Mouse (Mus musculus) heart, adult 8-10 months (tissue): ENCODE measurements around the gene C330021F23Rik. TPM values are rescaled to one million over a fixed set of nuclear protein-coding genes. Genes with fewer than 3 reads are reported as not detected.

ENCODE experiments used
- DNase-seq: peaks from one replicate; pipeline ENCODE4 v3.0.0; 2022; ENCODE audit warnings: low spot score
- total RNA-seq, 4 experiments: library from RNA; stranded (reverse); gene quantifications; 2 replicates each; pipeline ENCODE4 v1.2.4; 2022

The C330021F23Rik gene
- total RNA-seq, 4 experiments from 2014 or later = 0.57 TPM; not detected in 3

GRCm38 (mm10) chr8:3587391-3588257, 19.8 kb downstream of the C330021F23Rik start:
- DNase-seq = no peak

DNA sequence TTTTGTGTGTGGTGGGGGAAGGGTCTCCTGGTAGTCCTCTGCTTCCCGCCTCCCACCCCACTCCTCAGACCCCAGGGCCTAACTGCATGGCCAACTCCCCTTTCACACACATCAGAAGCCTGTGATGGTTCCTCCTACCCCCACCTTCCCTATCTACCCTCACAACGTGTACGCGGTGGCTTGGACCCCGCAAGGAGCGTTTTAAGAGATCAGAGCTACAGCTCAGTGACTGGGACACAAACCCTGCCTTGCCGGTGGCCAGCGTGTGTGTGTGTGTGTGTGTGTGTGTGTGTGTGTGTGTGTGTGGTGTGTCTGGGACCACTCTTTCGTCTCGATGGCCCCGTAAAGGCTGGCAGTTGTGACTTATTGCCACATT, 20.5 kb downstream of the C330021F23Rik start:
- DNase-seq = no peak

DNA sequence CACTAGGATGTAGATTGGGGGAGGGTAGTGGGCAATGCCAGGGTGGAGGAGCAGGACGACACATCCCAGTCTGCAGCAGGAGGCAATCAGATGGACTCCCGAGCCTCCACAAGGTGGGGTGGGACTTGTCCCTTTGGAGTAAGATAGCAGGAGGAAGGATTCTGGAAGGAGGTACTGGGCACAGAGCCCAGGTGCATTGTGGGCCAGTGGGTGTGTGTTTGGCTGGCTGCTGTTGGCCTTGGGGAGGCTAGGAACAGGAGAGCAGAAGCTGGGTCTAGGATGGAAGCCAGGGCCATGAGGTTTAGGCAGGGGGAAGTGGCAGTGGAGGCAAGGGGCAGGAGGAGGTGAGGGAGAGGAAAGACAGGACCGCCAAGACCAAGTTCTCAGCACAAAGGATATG, 25.7 kb downstream of the C330021F23Rik start:
- DNase-seq = no peak

GRCm38 (mm10) chr8:3594466-3594865, 26.7 kb downstream of the C330021F23Rik start:
- no peak for DNase-seq

DNA sequence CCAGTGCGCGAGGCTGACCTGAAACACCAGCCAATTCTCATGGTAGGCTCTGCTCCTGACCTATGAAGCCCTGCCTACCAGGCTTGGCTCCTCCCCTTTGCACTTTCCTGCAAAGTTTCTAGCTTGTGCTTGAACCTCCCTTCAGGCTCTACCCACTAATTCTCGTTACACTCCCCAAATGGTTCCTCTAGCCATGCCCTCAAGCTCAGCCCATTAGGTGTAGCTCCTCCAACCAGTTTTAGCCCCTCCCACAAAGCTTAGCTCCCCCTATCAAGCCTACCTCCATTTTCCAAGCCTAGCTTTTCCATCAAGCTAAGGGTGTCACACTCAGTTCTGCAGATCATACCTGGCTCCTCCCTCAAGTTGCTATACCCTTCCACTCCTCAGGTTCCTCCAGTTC, 30.3 kb downstream of the C330021F23Rik start:
- no peak for DNase-seq

DNA sequence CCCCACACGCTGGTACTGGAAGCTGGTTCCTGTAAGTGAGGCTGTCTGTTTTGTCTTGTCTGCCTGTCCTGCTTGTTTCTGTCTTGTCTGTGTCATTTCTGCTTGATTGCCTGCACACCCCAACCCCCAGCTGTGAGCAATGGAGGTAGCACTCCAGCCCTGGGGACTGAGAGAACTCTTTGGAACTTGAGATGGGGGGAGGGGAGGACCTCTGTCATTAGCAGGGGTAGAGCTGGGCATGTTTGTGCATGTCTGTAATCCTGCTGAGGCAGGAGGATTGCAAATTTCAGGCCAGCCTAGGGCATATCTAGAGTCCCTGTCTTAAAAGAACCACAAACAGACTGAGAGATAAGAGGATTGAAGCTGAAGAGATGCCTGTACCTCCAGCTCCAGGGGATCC, 31.4 kb downstream of the C330021F23Rik start:
- DNase-seq = no peak

DNA sequence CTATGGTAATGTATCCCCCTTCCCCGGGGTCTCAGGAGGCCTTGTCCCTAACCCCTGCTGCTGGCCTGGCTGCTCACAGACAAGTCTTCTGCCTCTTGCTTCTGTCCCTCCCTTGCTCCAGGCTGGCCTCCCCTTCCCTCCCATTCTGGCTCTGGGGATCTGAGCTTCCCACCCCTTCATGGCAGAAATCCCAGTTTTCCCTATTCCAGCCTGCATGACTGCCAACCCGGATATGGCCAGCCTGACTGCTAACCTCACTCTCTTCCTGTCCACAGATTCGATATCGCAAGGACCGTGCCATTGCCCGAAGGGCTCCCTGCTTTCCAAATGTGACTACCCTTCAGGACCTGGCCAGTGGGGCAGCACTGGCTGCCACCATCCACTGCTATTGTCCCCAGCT, 32.6 kb downstream of the C330021F23Rik start:
- peak; percentile 75 for DNase-seq

- DNase-seq = no peak
Observed at GRCm38 (mm10) chr8:3603439-3603838, 35.6 kb downstream of the C330021F23Rik start.

GRCm38 (mm10) chr8:3606593-3606992, 38.8 kb downstream of the C330021F23Rik start:
- no peak for DNase-seq

GRCm38 (mm10) chr8:3607822-3608221, 40.0 kb downstream of the C330021F23Rik start:
- DNase-seq = no peak

GRCm38 (mm10) chr8:3609046-3609815, 41.4 kb downstream of the C330021F23Rik start:
- DNase-seq = no peak

- no peak for DNase-seq
Observed at GRCm38 (mm10) chr8:3609816-3610150, 42.0 kb downstream of the C330021F23Rik start.

- peak; percentile 100 for DNase-seq
Observed at GRCm38 (mm10) chr8:3621199-3621970, 53.6 kb downstream of the C330021F23Rik start, which contains the start of the genes Xab2 and Pet100. Gene Xab2 (minus strand): TSS chr8:3621316. Gene Pet100 (plus strand): TSS chr8:3621548.

GRCm38 (mm10) chr8:3622119-3622518, 54.3 kb downstream of the C330021F23Rik start:
- no peak for DNase-seq

DNA sequence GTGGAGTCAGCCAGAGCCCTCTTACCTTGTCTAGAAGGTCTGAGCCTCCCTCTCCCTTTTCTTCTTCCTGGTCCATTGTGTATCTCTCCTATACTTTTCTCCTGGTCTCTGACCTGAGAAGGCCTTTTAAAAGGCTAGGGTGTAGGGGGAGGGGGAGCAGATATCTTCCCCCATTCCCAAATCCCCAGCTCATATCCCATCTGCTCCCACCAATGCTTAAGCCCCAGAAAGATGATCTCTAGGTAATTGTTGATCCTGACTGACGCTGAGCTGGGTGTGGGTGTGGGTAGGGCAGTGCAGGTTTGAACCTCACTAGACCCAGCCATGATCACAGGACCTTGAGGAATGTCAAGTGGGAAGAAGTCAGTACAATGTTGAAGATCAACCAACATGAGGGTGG, 57.7 kb downstream of the C330021F23Rik start, which contains the start of gene Pcp2:
Pcp2 (minus strand) TSS at position 101 of the 400 bp plus-strand sequence.
- no peak for DNase-seq

DNA sequence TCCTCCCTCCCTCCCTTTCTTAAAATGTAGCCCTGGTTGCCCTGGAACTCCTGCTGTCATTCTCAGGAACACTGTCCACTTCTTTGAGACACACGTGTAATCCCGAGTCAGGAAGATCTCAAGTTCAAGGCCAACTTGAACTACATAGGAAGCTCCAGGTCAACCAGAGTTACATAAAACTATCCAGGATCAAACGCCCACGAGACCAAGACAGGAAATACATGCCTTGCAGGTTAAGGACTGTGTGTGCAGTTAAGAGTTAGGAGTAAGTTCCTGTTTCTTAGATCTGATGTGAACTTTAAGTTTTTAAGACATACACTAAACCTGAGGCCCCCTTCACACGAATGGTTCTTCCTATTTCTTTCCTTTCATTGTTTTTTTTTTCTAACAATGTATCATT, 59.2 kb downstream of the C330021F23Rik start:
- no peak for DNase-seq

GRCm38 (mm10) chr8:3628014-3628413, 60.2 kb downstream of the C330021F23Rik start:
- DNase-seq = no peak

GRCm38 (mm10) chr8:3630647-3631477, 63.1 kb downstream of the C330021F23Rik start, which contains the start of gene Stxbp2:
Gene Stxbp2 (plus strand): TSS chr8:3630955.
- DNase-seq = no peak

DNA sequence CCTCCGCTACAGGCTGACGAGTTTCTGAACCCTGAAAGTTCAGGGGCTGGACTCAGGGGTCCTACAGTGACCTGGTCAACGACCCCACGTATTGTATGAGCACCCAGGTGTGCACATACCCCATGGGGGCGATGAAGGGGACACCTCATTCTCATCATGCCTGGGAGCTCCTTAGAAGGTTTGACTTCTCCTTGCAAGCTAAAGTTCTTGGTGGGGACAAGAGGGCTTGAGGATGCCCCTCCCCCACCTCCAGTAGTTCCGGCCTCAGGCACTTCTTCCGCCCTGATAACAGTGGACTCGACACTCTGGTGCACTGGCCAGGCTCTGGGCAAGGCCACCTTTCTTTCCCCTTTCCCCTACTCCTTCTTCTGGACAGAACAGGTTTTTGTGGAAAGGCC, 63.7 kb downstream of the C330021F23Rik start:
- no peak for DNase-seq
